Mouse (Mus musculus) layer of hippocampus, adult 18-20 months (tissue): ENCODE results near the gene Kit. TPM values are rescaled to one million over a fixed set of nuclear protein-coding genes. Genes with fewer than 3 reads are reported as not detected.

Experiments used
- DNase-seq, 2 experiments: peaks; one replicate each; pipeline ENCODE4 v3.0.0; 2022; ENCODE audit warnings: low spot score in 2 of 2
- total RNA-seq, 2 experiments: library from RNA; stranded (reverse); gene quantifications; 2 replicates each; pipeline ENCODE4 v1.2.3; 2021

Kit gene
- total RNA-seq, 2 experiments from 2014 or later, result 73.3 to 78.2 TPM

DNA sequence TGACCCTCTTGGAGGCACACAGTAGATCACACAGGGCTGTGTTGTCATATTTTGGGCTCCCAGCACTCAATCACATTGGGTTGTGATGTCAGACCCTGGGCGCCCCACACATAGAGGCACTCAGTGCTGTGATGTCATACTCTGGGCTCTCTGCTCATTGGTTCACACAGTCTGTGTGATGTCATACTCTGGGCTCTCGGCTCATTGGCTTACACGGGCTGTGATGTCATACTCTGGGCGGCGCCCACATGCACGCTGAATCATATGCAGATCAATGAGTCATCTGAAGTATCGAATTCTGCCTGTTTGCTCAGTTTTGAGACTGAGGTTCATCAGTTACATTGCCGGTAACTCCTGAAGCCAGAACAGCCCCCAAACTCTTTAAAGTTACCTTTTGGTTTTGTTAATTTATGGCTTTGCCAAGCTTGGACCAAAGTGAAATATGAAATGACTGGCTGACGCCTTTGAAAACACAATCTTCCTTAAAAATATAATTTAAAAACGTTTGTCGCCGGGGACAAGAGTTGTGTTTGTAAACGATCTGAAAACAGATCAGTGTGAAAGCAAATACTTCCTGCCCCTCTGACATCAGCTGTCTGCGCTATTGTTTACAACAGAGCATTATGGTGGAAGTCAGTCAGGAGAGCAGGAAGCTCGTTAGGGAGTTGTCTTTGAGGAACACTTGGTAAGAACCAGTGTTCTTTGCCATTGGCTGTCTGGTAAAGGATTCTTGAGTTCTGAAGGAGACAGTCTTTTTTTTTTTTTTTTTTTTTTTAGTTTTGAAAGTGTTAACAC is 15.0 kb downstream of the Kit start:
- no peak for DNase-seq

DNA sequence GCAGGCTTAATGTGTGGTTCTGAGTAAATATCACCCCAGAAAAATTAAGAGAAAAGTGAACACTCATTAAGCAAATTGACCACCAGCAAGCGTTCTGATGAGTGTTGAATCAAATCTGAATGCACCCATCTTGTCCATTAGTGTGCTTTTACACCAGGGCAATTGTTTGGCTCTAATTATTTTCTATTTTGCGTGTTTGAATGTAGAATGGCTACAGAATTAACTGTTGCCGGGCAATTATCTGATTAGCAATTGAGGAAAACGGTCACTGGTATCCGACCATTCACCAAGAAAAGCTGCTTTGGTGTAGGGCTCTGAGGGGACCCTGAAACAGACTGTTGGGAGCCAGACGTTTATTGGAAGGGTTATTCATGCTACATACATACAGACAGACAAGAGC is 16.2 kb downstream of the Kit start:
- no peak for DNase-seq

DNA sequence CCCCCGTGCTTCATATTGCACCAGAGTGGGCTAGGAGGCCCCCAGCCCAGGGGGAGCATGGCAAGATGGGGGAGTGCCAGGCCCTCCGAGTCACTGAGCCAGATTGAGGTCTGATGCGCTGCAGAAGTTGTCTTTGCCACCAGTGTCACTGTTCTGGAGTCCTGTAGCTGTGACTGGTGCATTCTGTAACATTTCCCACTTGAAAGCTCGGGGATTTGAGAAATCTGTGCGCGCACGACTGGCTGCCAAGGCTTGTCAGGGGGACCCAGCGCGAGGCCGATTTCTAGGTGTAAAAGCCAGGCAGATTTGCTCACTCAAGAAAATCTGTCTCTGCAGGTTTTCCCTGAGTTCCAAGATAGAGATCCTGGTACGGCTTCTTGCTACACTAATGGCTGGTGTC is 16.9 kb downstream of the Kit start:
- peak in 1 of 2 experiments; percentile 29 for DNase-seq

DNA sequence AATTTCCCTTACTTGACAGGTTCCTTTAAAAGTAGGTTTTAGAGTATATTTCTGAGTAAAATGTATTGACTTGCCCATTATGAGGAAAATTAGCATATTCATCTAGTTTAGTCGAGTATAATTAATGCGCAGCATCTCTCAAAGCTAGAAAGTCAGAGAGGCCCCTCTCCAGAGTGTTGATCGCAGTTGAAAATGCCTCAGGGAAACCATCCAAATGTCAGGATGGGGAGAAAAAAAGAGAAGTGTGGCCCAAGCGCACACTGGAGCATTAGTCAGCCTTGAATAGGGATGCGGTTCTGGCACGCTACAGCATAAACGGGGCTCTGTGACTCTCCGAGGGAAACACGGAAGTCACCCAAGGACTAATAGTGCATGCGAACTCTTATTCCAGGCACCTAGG is 20.6 kb downstream of the Kit start:
- DNase-seq, result no peak

DNA sequence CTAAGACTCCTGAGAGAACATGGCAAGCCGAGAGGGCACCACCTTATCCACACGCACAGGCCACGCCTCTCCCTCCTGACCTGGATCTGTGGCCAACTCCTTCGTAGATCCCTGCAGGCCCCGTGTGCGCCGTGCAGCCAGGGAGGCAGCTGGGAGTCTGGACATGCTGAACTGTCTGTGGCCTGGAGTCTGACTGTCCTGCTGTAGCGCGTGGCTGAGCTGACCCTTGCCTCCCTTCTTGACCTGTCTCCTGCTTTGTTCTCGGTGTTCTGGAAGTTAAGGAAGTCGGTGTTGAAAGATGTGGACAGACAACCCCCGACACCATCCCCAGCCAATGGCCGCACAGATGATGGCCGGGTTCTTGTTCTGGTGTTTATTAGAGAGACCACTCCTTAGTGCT is 21.5 kb downstream of the Kit start:
- no peak for DNase-seq

DNA sequence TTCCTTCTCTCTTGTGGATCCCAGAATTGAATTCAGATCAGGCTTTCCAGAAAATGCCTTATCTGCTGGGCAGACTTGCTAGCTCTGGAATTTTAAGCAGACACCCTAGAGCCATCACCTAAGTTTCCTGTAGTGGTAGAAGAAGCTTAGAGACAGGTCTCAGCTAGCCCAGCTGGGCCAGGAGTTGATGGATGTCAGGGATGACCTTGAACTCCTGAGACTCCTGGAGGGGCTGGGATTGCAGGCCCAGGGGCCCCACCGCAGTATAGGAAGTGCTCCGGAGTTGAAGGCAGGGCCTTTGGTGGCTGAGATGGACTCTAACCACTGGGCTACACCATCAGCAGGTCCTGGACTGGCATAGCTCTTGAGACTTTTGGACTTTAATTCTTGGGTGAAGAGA is 22.6 kb downstream of the Kit start:
- no peak for DNase-seq

DNA sequence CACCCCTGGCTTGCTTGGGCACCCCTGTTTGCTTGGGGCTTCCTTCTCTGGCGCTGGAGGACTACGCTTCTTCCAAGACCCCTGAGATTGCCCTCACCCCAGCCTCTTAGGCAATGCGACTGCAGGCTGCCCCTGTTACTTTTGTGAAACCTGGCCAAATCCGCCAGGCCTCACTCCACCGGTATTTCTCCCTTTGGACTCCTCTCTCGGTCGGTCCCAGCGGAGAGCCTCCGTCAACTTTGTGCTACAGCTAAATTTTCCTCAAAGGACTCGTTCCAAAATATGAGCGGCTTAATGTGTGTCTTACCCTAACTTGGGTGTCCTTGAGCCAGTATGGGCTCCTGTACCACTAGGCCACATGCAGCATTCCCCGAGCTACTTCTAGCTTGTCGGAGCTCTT is 23.8 kb downstream of the Kit start:
- no peak for DNase-seq

DNA sequence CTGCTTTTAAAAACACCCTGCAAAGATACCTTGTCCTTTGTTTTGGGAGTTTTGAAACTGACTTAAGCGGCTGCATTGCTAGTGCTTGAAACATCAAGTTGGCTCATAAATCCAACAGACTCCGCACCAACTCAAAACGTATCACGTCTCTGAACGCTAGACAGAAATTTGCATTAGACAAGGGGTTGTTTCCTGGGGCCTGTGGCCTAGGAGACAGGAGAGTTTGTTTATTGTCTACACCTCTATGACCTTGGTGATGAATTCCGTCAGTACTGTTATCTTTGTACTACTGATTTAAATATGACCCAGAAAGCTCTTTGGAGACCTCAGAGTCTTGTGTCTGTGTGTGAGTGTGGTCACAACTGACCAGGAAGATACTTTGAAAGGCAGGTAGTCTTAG is 25.3 kb downstream of the Kit start:
- DNase-seq, result no peak

DNA sequence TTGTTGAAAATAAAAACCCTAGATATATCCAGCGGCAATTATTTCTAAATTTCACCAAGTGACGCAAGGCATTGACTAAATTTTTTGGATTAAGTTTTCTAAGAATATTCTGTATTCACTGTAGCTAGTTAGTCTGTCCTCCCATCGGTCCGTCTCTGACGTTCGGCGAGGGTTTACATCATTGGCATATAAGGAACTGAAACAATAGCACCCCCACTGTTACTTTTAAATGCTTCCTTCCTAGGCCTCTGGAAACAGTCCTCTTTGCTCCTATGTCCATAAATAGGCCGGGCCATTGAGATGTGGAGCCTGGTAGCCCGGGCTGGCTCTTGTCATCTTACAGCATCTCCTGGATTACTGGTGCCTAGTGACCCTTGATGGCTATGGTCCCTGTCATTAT is 29.5 kb downstream of the Kit start:
- no peak for DNase-seq

DNA sequence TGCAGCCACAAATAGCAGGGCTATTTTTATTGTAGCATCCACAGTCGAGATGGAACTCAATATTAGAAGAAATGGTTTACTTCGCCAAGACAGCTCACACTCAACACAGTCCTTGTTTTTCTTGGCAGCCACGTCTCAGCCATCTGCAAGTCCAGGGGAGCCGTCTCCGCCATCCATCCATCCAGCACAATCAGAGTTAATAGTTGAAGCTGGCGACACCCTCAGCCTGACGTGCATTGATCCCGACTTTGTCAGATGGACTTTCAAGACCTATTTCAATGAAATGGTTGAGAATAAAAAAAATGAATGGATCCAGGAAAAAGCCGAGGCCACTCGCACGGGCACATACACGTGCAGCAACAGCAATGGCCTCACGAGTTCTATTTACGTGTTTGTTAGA is 32.2 kb downstream of the Kit start:
- DNase-seq, result peak in 1 of 2 experiments; percentile 22

DNA sequence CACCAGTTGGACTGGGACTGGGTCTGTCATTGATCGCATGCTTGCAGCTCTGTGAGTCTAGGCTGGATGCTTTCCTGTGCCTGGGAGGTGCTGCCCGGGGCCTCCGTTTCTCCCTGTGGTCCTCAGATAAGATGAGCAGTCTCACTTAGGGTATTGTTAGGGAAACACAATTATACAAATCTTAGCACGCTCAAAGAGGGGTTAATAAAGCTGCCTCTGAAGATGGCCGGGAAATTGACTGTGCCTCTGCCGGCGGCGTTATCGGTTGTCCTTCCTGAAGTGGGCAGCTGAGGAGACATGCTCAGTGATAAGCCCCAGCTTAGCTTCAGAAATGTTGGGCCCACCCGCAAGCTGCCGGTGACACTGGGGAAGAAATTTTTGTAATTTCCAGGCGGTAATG is 33.3 kb downstream of the Kit start:
- DNase-seq, result no peak

DNA sequence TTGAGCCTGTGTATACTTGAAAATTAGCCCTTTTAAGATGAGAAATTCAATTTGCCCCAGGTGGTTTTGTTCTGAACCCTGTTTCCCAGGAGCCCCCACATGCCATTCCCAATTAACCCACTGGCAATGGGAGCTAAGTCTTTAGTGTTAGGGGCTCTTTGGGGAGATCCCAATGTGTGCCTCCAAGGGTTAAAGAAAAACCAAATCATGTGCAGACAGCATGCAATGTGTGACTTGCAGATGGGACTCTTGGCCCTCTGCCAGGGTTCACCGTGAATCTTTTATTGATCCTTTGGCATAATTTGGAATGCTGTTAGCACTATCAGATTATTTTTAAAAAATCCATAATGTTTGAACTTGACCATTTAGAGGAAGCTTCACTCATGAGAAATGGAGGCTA is 37.7 kb downstream of the Kit start:
- no peak for DNase-seq

DNA sequence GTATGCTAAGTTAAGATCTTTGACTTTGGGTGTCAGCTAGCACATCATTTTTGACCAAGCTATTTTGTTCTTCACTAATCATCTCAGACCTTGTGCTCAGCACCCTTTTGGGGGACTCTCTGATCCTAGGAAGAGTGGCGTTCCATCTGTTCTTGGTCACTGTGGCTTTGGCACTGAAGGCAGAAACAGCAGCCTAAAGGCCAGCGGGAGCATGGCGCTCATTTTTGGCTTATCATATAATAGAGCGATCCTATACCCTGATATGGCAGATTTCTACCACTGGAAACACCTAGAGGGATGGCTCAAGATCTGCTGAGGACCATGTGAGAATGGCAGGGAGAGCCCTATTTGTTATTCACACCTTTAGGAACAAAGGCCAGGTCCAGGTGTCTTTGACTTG is 38.2 kb downstream of the Kit start:
- DNase-seq, result no peak

DNA sequence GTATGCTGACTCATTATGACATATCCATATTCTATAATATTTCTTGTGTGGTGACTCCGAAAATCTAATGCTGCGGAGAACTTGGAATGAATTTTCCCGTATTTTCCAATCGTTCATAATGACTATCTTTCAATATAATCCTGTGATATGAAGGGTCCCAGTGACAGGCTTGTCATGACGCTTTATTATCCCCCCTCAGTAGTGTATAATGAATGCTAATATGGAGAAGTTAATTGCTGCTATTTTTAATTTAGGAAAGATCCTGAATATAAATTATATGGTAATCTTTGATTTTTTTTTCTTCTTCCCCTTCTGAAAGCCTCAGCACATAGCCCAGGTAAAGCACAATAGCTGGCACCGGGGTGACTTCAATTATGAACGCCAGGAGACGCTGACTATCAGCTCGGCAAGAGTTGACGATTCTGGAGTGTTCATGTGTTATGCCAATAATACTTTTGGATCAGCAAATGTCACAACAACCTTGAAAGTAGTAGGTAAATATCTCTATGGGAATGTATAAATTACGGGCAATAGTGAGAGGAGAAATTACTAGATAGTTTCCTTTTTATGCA is 40.4 kb downstream of the Kit start:
- no peak for DNase-seq

DNA sequence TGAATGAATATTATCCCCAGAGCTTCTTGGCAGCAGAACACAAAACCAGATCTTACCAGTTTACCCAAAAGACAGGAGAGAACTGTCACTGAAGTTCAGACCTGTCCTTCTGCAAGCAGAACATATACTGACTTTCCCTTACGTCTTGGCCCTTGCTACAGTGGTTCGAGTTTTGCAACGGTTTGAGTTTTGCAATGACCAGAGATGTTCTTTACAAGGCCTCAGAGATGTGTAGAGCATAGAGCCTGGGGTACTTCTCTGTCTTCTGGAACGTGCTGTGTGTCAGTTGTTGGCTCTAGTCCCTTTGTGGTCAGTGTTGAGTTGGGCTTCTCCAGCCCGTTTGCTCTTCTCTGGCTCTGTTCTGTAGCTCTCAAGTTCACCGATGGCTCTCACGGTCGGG is 40.9 kb downstream of the Kit start:
- DNase-seq, result no peak

DNA sequence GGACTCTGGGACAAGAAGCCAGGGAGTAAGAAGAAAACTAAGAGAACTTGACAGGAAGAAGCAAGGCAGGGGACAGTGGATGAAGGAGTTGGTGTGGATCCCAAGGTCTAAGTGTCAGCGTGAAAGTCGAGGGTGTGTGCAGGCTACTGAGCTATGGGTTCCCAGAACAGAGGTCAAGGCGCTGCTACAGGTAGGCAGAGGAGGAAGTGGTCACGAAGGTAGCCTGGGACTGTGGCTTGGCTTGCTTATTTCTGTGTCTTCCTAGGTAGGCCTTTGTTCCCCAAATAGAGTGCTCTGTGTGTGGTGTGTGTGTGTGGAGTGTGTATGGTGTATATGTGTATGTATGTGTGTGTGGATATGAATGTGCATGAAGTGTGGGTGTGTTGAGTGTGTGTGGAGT is 47.7 kb downstream of the Kit start:
- DNase-seq, result no peak

DNA sequence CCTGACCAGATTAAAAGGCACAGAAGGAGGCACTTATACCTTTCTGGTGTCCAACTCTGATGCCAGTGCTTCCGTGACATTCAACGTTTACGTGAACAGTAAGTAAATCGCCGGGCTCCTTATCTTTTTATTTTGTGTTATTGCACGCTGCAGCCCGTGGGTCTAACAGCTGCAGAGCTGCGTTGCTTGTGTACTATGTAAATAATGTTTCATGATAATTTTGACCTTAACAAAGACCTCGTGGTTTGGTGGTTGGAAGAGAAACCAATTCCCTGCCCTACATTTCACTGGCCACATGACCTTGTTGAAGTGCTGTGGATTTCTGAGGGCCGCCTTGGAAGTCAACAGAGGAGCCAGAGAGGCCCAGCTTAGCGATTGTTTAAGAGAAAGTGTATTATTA is 48.3 kb downstream of the Kit start:
- DNase-seq, result no peak

DNA sequence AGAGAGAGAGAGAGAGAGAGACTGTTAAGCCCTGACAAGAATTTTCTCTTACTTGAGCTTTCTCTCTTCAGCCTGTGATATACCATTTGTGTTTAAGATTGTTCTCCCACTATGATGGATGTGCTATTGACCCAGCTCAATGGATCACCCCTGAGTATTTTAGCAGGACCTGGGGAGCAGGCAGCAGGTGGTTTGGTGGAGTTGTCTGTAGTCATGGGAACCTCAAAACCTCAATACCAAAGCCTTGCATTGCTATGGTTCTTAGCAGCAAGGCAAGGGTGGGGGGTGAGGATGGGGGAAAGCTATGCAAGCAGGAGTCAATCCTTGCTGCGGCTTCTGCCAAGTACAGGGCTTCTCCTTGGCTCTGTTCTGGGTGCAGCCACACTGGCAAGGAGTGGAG is 48.8 kb downstream of the Kit start:
- no peak for DNase-seq

DNA sequence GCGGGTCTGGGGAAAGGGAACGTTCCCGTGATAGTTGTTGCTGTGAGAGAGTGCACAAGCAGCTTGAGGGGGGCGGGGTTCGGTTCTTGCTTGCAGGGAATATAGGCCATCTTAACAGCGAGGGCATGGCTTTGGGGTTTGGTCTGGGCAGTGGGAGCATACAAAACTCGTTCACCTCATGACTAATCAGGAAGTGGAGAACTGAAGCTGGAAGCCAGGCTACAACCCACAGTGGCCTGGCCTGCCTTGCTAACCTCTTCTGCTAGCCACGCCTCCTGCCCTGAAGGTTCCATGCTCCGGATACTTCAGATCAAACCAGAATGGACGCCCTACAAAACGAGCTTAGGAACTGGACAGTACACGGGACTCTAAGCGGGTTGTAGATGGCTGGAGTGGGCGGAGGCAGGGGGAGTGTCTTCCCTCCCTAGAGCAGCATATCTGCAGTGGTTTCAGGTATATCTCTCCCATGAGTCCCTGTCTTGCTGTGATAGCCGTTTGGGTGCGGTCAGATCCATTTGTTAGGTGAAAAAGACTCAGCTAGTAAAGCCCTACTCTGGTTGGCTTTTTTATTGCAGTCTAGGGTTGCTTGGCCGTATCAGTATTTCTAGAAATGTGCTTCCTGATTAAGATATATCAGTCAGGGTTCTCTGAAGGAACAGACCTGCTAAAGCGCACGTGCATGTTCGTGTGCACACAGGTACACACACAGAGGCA is 49.4 kb downstream of the Kit start:
- no peak for DNase-seq

DNA sequence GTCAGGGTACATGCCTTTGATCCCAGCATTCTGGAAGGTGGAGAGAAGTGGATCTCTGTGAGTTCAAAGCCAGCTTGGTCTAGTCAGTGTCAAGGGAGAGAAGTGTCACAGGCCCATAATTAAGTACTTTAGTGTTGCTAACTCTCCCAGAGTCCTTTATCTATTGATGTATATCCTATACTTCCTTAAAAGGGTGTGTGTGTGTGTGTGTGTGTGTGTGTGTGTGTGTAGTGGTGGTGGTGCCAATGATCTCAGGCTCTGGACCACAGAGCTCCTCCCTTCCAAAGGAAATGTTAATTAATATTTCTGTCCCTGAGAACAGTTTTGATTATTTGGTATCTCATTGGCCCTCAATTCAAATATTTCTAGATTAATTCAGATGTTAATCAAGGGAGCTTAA is 50.3 kb downstream of the Kit start:
- no peak for DNase-seq

DNA sequence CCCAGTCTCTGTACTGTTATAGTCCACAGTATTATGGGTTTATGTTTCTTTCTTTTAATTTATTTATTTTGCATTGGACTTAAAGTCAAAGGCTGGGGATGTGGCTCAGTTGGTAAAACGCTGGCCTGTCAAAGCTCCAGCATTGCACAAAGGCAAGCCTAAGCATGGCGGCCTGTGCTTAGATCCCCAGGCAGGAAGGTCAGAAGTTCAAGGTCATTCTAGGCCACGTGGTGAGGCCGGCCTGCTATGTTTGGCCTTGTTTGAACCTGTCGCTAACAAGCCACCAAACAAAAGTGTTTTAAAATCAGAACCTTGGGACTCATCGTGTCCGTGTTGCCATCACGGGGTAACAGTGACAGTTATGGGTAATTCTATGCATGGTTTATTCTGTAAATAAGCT is 51.6 kb downstream of the Kit start:
- DNase-seq, result no peak

DNA sequence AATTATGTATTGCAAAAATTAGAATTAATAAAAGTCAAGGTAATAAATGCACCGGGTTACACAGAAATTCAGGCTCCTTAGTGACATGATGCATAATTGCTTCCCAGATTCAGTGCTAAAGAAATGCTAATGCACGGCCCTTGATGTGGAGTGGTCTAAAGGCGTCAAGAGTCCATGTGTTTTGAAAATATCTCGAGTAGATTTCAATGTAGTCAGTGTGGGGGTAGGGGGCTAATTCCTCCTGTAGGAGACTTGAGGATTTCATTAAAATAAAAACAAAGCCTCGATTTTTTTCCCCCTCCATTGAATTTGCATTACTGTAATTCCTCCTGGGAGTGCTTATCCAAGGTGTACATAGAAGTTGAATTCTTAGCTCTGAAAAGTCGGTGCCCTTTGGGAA is 52.0 kb downstream of the Kit start:
- no peak for DNase-seq

DNA sequence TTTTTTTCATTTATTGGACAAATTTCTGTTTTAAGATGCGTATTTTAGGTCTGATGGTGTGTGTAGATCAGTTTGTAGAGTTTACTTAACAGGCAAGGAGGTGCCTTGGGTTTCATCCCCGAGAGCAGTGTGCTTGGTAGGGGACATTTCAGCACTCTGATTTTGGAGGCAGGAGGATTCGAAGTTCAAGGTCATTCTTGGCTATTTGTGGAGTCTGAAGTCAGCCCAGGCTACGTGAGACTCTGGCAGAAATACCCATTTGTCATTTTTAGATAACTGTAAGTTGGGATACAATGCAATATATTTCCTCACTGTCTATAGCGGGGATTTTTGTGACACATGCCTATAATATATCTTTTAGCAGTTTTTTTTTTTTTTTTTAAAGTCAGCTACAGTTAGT is 57.5 kb downstream of the Kit start:
- no peak for DNase-seq
